Mouse (Mus musculus) kidney, adult 2 months (tissue): ENCODE data around the gene Mmd.

Source experiments
- CTCF ChIP-seq: fragments of 200-500 bp; conservative IDR thresholded peaks from 2 replicates; pipeline ENCODE4 v1.5.1; 2011; ENCODE audit warnings: low read depth, mild to moderate bottlenecking, control low read depth, low read length, moderate library complexity, mixed read lengths; ENCODE audit not compliant: insufficient read depth, insufficient read length
- POLR2A ChIP-seq: fragments of 200-500 bp; IDR thresholded peaks from one replicate; pipeline ENCODE4 v1.6.1; 2011; ENCODE audit warnings: low read depth, low read length, control low read depth

- TF ChIP-seq CTCF: no peak
- no peak for TF ChIP-seq POLR2A
These were observed 77.6 kb downstream of the Mmd start for GRCm38 (mm10) chr11:90326836-90327235.
